Mouse (Mus musculus) CD4-positive helper T cell, adult 2 months (primary cell): ENCODE data around the gene Clec5a.
A peak's percentile ranks its signal among the peaks of the same experiment; 100 is the strongest.
"Not testable (repeated sequence)": the region's sequence is repeated elsewhere in the genome, so short reads cannot be mapped to it uniquely, and the experiment has no call there.

ENCODE experiments used
- DNase-seq: peaks from one replicate; pipeline ENCODE4 v3.0.0-alpha.2; 2012; ENCODE audit warnings: low read depth, missing footprints, low spot score

Gene Clec5a

DNA sequence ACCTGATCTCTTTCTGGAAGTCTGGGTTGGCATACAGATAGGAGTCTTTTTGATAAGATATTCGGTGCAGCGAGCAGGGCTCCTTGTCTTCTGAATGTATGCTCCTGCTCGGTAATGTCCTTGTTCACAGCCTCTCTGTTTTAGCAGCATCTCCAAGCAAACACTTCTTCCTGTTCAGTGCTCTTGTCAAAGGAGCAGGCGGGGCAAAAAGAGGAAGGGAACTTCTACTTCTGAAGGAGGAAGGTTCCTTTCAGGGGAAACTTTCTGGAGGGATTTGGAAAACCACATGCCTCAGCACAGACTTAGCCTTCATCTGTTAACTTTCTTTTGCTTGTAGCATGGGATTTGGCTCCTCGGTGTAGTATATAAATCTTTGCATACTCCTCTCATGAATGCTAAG is at the start of gene Clec5a:
Gene Clec5a, minus strand, starts transcription at position 177 of the 400 bp plus-strand sequence.
- DNase-seq, result no peak

- DNase-seq, result no peak
Observed at GRCm38 (mm10) chr6:40634640-40635071, 49.0 kb upstream of the Clec5a start.

GRCm38 (mm10) chr6:40628406-40629000 is 42.9 kb upstream of the Clec5a start, which contains the start of gene Mgam:
Gene Mgam, plus strand, starts transcription at chr6:40628831.
- DNase-seq, result no peak

DNA sequence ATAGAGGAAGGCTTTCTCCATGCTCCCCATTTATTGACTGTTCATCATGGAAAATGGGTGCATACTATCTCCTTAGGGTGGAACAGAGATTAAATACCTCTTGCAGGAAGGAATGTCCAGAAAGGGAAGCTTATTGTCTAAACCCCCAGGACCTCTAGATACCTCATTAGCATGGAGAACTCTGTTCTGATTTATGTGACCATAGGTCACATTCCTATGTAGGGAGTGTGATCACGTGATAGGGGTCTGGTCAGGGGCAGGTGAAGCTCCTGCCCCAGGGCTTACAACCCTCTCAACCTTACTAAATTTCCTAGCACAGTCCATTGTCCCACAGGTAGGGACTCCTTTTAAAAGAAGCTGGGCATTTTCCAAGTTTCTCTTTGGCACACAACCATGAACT is 40.5 kb upstream of the Clec5a start:
- no peak for DNase-seq

GRCm38 (mm10) chr6:40617965-40618364 is 32.3 kb upstream of the Clec5a start:
- peak; percentile 6 for DNase-seq

DNA sequence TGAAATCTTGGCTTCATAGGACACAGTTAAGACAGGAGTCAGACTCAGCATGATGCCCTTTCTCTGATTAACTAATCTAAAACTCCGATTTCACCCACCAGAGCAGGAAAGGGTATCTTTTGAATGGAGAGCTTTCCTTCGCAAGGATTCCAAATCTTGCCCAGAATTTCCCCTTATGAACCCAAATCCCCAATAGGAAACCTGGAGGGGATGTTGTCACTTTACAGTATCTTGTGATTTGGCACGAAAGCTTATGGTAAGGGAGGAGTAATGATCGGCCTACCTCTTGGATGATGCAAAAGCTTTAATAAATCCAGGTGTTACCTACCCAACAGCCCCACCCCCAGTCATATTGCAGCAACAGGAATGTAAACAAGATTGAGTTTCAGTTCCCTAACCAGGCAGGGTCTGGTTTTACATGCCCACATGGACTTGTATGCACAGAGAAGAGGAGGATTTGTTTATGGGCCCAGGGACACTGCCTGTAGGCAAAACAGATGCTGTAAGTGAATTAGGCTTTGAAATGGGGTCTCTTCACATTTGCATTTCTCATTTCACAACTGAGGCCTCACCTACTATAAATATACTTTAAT is 27.7 kb upstream of the Clec5a start, which contains the start of gene Tas2r138:
Gene Tas2r138, minus strand, starts transcription at position 51 of the 593 bp plus-strand sequence.
- no peak for DNase-seq

DNA sequence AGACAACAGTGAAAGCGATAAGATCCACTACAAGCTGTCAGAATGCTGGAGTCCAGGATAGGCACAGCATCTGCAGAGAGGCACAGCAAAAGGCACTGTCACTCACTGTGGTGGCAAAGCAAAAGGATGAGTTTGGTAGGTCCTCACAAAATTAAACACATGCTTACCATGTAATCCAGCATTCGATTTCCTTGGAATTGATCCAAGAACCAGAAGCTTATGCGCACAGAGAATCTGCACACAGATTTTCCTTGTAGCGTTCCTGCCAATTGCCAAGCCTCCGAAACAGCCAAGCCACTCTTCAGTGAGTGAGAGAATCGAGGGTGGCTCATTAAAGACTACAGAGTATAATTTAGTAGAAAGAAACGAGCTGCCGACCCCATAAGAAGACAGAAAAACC is 24.6 kb upstream of the Clec5a start:
- no peak for DNase-seq

DNA sequence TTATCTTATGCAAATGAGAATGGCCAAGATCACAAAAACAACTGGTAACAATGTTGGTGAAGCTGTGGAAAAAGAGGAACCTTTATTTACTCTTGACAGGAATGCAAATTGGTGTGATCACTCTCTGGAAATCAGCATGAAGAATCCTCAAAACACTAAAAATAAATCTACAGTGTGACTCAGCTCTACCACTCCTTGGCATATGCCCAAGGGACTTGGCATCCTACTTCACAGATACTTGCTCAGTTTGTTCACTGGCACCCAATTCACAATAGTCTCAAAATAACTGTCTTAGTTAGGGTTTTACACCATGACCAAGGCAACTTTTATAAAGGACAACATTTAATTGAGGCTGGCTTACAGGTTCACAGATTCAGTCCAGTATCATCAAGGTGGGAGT is 21.8 kb upstream of the Clec5a start:
- DNase-seq, result no peak

- not testable (repeated sequence) for DNase-seq
Observed at GRCm38 (mm10) chr6:40598546-40598945, 12.9 kb upstream of the Clec5a start.

GRCm38 (mm10) chr6:40594804-40595550 is 9.4 kb upstream of the Clec5a start:
- no peak for DNase-seq

GRCm38 (mm10) chr6:40588346-40588745 is 2.7 kb upstream of the Clec5a start:
- DNase-seq, result no peak

DNA sequence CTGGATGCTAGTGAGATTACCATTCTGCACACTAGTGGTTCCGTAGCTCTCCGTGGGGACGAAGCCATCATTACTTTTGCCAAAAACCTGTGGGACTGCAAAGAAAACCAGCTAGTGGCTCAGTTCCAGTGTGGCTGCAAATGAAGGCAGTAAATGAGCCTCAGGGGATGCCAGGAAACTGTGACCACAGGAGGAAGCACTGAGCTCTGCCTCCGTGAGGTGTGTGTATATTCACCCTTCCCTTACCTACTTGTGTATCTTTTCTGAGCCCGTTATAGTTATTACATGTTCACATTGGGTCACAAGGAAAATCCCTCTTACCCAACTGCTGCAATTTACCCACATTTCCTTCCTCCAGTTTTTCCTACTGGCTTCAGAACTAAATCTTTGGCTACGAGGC is 1.3 kb downstream of the Clec5a start:
- no peak for DNase-seq

GRCm38 (mm10) chr6:40576305-40576704 is 9.3 kb downstream of the Clec5a start:
- DNase-seq, result no peak

DNA sequence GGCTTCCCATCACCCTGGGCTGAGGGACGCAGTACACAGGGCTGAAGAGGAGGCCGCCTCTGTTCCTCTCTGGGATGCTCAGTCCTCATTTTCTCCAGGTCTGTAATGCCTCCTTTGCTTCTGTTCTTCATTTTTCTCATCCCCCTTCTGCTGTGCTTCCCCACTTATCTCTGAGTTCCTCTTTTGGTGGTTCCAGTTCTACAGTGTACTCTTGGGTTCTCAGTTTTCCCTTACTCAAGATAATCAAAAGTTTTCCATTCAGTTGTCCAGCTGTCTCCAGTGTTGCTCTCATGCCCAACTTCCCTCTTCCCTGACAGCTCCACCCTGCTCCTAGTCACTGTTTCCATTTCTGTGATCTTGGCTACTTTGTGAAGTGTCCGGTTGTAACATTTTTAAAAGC is 12.0 kb downstream of the Clec5a start:
- no peak for DNase-seq

DNA sequence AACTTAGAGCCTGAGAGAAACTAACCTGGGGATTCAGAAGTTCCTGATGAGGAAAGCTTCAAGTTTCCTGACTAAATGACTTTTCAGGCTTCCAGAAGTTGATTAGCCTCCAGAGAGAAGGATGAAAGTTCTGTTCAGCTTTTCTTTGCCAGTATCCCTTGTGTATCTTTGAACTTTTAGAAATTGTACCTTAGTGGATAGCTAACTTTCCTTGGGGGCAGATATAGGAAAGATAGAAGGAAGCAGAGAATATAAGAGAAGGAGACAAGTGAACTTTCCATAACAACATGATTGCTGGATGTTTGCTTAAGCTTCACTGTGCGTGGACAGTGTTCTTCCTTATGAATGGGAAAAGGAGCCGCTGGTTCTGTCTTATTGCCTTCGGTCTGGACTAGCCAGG is 16.4 kb downstream of the Clec5a start, which contains the start of gene Olfr460:
Gene Olfr460, plus strand, starts transcription at position 301 of the 400 bp plus-strand sequence.
- DNase-seq, result no peak

DNA sequence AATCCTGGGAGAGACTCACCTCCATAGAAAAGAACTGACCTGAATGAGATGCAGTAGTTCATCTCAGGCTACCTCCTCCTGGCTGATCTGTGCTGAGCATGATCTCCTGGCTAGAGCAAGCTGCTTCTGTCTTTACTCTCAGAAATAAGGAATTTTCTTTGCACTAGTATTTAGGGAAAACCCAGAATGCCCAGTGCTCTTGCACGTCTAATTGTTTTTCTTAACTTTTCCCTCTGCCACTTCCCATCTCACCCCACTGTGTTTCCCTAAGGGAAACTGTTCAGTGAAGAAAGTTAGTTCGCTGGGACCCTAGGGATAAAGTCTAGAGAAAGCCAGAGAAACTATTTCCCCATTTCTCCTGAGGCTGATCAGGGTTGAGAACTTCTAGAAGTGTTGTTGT is 30.7 kb downstream of the Clec5a start, which contains the start of gene Olfr461:
Gene Olfr461, minus strand, starts transcription at position 101 of the 400 bp plus-strand sequence.
- DNase-seq, result no peak

DNA sequence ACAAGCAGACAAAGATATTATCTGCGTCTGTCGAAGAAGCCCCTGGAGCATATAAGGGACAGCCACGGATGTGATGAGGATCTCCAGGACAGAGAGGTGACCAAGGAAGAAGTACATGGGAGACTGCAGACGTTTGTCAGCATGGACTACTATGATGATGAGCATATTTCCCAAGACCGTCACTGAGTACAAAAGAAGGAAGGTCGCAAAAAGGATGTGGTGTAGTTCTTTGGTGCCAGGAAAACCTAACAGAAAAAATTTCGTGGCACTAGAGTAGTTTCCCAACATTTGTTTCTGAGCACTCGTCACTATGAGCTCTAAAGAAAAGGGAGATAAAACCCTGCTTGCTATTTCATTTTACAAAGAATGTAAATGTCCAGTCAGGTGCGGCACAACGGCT is 40.9 kb downstream of the Clec5a start:
- no peak for DNase-seq
